Mouse (Mus musculus) stomach, embryonic 15.5 days (tissue): ENCODE data around the gene Deup1. TPM values are rescaled to one million over a fixed set of nuclear protein-coding genes. Genes with fewer than 3 reads are reported as not detected.
"Not testable (repeated sequence)": the region's sequence is repeated elsewhere in the genome, so short reads cannot be mapped to it uniquely, and the experiment has no call there.

Experiments used
- ATAC-seq: fragments of 200-750 bp; cut with Nextera tagmentation; 2 replicates; pipeline ENCODE4 v1.8.0; 2017; ENCODE audit warnings: low read depth, moderate number of reproducible peaks, moderate TSS enrichment; ENCODE audit not compliant: insufficient read depth, low FRiP score
- H3K27ac ChIP-seq: fragments of 300-500 bp; sonication (generic); 2 replicates; pipeline ENCODE4 v1.5.1; 2015; ENCODE audit warnings: mild to moderate bottlenecking, inconsistent platforms
- H3K27me3 ChIP-seq: fragments of 300-500 bp; sonication (generic); replicated peaks from 2 replicates; pipeline ENCODE4 v1.6.1; 2015; ENCODE audit warnings: inconsistent platforms
- H3K36me3 ChIP-seq: fragments of 300-500 bp; sonication (generic); 2 replicates; pipeline ENCODE4 v1.6.1; 2015; ENCODE audit warnings: inconsistent platforms
- H3K4me1 ChIP-seq: fragments of 300-500 bp; sonication (generic); 2 replicates; pipeline ENCODE4 v1.6.1; 2015; ENCODE audit warnings: inconsistent platforms
- H3K4me2 ChIP-seq: fragments of 300-500 bp; sonication (generic); 2 replicates; pipeline ENCODE4 v1.6.1; 2015; ENCODE audit warnings: mild to moderate bottlenecking, inconsistent platforms
- H3K4me3 ChIP-seq: fragments of 300-500 bp; sonication (generic); replicated peaks from 2 replicates; pipeline ENCODE4 v1.5.1; 2015; ENCODE audit warnings: inconsistent platforms
- H3K9ac ChIP-seq: fragments of 300-500 bp; sonication (generic); 2 replicates; pipeline ENCODE4 v1.6.1; 2015; ENCODE audit warnings: inconsistent platforms
- H3K9me3 ChIP-seq: fragments of 300-500 bp; sonication (generic); 2 replicates; pipeline ENCODE4 v1.6.1; 2016; ENCODE audit warnings: inconsistent platforms
- WGBS: fragments of 180-500 bp; shearing (Covaris S2); methylation state at CpG from one replicate; pipeline ENCODE4 v1.1.7; 2015; 5-methylcytosine and 5-hydroxymethylcytosine counted together
- polyA plus RNA-seq: library from polyadenylated mRNA; unstranded; fragments of >200 nt; fragmentation: Nextera tagmentation; extraction: Ambion mirVana; gene quantifications from 2 replicates; pipeline ENCODE4 v1.2.1, GENCODE M21; 2015

Deup1 gene
- polyA plus RNA-seq, 1 experiment from 2014 or later = 0.12 TPM

DNA sequence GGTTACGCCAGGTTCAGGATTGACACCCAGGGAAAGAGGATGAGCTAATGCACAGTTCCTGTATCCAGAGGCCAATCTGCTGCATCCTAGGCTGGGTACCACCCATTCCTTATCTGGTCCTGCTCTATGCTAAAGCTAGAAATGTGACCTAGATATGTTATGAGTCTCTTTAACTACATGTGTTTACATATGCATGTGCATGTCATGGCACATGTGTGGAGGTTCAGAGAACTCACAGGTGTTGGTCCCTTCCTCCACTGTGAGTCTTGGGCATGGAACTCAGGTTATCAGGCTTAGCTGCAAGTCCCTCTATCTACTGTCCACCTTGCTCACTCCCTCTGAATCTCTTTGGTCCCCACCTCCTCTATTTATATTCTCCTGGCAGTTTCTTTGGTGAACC is 41.8 kb downstream of the Deup1 start:
- Histone ChIP-seq H3K9ac (no peak overlapping the region), H3K27me3 (no peaks in the 10 kb centered on the region), H3K9me3 (no peaks in the 10 kb centered on the region), H3K36me3 (no peaks in the 10 kb centered on the region), H3K4me3 (no peak overlapping the region), H3K27ac (no peak overlapping the region), H3K4me1 (no peaks in the 10 kb centered on the region), H3K4me2 (no peak overlapping the region)
- ATAC-seq = no peak
- 87% methylated on average over 1 of the region's 1 CpGs for WGBS

DNA sequence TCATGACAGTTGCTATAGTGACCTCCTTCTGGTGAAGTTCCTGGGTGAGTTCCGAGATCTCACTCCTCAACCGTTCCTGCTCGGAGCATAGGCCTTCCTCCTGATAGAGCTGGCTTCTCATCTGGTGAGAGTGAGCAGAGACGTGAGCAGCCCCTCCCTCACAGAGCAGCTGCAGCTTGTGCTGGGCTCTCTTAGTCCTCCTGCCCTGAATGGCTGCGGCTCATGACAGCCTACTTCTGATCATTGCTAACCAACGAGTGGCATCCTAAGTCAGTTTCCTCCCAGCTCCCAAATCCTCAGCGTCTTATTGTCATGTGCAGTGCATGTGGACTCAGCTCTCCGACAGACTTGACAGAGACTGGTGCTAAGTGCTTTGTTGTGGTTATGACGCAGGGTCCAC is 43.5 kb downstream of the Deup1 start:
- 78% methylated on average over 9 of the region's 9 CpGs for WGBS
- Histone ChIP-seq H3K4me1 (no peaks in the 10 kb centered on the region), H3K36me3 (no peaks in the 10 kb centered on the region), H3K27me3 (no peaks in the 10 kb centered on the region), H3K4me3 (no peak overlapping the region), H3K9ac (no peak overlapping the region), H3K9me3 (no peaks in the 10 kb centered on the region), H3K27ac (no peak overlapping the region), H3K4me2 (no peak overlapping the region)
- peak; percentile 31; the same call in 1 of the 2 replicates for ATAC-seq

DNA sequence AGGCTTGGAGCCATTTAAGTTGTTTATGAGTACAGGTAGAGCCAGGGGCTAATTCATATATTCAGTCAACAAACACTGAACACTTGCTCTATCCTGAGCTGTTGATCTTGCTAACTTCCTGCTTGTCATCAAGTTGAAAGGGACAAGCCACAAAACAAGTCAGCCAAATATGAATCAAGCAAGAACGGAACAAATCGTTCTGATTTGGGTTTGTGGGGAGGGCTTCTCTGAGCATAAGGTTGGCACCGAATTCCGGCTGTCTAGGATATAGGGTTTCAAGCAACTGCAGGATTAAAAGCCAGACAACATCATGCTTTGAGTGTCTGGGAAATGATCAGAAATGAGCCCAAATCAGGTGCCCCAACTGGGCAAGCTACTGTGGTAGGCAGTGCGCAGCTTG is 45.7 kb downstream of the Deup1 start:
- no peak overlapping the region for H3K9ac ChIP-seq
- 92% methylated on average over 5 of the region's 5 CpGs for WGBS
- no peak overlapping the region for H3K4me3 ChIP-seq
- no peaks in the 10 kb centered on the region for H3K36me3 ChIP-seq
- no peak overlapping the region for H3K4me2 ChIP-seq
- no peaks in the 10 kb centered on the region for H3K27me3 ChIP-seq
- ATAC-seq = no peak
- H3K9me3 ChIP-seq = no peaks in the 10 kb centered on the region
- no peak overlapping the region for H3K27ac ChIP-seq
- no peaks in the 10 kb centered on the region for H3K4me1 ChIP-seq

DNA sequence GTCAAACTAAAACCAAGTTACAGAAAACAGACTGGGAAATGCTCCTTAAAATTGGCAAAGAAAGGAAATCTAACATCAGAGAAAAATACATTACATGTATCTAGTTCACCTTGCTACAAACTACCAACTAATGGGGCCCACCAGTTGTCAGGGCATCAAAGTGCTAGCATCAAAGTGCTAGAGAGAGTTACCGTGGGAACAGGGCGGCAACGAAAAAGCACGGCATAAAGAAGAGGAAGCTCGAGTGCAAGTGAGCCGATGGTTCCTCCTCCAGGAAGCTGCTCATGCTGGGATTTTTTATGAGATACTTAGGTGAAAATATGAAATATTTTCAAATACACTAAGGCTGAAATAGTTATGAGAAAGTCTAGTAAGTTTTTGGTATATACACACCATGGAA is 47.6 kb downstream of the Deup1 start:
- no peaks in the 10 kb centered on the region for H3K27me3 ChIP-seq
- H3K4me3 ChIP-seq = no peak overlapping the region
- H3K27ac ChIP-seq = no peak overlapping the region
- H3K4me2 ChIP-seq = no peak overlapping the region
- no peaks in the 10 kb centered on the region for H3K4me1 ChIP-seq
- no peaks in the 10 kb centered on the region for H3K36me3 ChIP-seq
- no peak overlapping the region for H3K9ac ChIP-seq
- WGBS = 56% methylated on average over 6 of the region's 6 CpGs
- no peak for ATAC-seq
- H3K9me3 ChIP-seq = no peaks in the 10 kb centered on the region

DNA sequence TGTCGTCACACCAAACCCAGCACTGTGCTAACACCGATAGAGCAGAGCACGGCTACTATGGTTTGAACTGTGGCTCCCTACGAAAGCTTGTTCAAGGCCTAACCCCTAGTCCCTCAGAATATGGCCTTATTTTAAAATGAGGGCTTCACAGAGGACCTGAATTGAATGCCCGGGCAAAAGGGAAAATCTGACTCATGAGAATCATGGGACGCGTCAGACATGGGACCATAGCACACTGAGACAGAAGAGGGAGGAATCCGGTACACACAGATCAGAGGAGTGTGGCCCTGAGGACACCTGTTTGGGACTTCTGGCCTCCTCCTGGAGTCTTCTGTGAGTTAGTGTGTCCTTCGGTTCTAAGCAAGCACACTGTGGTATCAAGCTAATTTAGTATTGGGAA is 48.8 kb downstream of the Deup1 start:
- ATAC-seq = no peak
- H3K4me3 ChIP-seq = no peak overlapping the region
- no peak overlapping the region for H3K27ac ChIP-seq
- H3K36me3 ChIP-seq = no peaks in the 10 kb centered on the region
- H3K4me1 ChIP-seq = no peaks in the 10 kb centered on the region
- 87% methylated on average over 9 of the region's 9 CpGs for WGBS
- no peak overlapping the region for H3K4me2 ChIP-seq
- H3K9ac ChIP-seq = no peak overlapping the region
- no peaks in the 10 kb centered on the region for H3K27me3 ChIP-seq
- no peaks in the 10 kb centered on the region for H3K9me3 ChIP-seq

DNA sequence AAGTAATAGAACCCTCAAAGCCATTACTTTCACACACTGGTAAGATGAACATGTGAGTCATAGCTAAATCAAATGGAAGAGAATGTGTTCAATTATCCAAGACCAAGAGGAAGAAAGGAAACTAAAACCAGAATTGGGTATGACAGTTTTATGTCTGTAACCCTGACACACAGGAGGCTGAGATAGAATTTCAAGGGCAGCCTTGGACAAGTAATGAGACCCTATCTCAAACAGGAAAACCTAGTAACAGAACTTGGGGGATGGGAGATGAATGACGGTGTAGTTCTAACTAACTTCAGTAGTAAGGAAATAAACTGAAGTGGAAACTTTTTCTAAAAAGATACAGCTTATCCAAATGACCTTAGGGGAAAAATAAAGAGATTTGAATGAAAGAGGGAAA is 49.3 kb downstream of the Deup1 start:
- 55% methylated on average over 1 of the region's 1 CpGs for WGBS
- no peaks in the 10 kb centered on the region for H3K36me3 ChIP-seq
- no peak for ATAC-seq
- no peaks in the 10 kb centered on the region for H3K27me3 ChIP-seq
- H3K4me1 ChIP-seq = no peaks in the 10 kb centered on the region
- H3K4me2 ChIP-seq = no peak overlapping the region
- no peaks in the 10 kb centered on the region for H3K9me3 ChIP-seq
- no peak overlapping the region for H3K27ac ChIP-seq
- H3K9ac ChIP-seq = no peak overlapping the region
- H3K4me3 ChIP-seq = no peak overlapping the region

DNA sequence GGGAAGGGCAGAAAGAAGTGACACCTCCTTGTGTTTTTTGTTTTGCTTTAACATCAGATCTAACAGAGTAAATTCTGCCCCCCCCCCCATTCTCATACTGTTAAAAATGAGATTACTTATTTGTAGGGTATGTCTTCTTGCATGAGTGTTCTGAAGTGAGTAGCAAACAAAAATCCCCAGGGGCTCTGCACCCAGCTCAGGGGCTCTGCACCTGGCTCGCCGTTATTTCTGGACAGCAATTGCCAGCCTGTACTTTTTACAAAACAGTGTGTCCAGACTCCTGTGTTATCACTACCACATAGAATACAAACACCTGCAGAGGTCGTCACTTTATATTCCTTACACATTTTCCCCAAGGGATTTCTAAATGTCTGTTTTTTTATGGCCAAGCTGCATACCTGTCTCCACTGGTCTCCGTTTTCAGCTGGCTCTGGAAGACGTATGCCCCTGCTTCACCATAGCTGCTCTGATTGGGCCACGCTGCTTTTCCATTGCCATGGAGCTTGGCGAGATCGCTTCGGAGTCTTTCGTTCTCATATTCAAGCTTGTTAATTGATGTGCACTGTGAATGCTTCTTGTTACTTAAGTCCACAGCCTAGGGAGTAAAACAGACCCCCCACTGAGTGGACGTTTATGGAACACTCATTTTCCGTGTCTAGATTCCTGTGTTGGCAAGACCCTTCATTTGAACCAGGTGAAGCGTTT is 52.8 kb downstream of the Deup1 start:
- 80% methylated on average over 13 of the region's 13 CpGs for WGBS
- ATAC-seq = no peak

DNA sequence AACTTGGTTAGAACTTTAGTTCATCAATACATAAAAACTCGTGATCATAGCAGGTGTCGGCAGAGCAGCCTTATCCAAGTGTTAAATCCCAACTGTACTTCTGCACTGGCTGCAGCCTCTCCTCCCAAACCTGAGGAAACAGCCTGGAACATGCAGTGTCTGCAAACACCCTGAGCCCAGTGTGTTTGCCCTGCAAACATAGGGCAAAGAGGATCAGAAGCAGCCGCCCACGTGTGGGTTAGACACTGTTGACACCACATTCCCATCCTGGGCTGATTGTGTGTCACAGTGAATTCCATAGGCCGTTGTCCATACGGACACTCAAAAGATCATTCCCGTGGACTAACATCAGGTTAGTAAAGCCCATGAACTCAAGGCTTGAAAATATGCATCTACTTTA is 65.4 kb downstream of the Deup1 start:
- 64% methylated on average over 7 of the region's 7 CpGs for WGBS

More for the DNA sequence above, 52.8 kb downstream of the Deup1 start:
- no peaks in the 10 kb centered on the region for H3K4me1 ChIP-seq
- H3K27ac ChIP-seq = no peak overlapping the region
- H3K9me3 ChIP-seq = no peaks in the 10 kb centered on the region
- H3K9ac ChIP-seq = no peak overlapping the region
- H3K4me2 ChIP-seq = no peak overlapping the region
- H3K4me3 ChIP-seq = no peak overlapping the region
- H3K36me3 ChIP-seq = no peaks in the 10 kb centered on the region
- no peaks in the 10 kb centered on the region for H3K27me3 ChIP-seq

DNA sequence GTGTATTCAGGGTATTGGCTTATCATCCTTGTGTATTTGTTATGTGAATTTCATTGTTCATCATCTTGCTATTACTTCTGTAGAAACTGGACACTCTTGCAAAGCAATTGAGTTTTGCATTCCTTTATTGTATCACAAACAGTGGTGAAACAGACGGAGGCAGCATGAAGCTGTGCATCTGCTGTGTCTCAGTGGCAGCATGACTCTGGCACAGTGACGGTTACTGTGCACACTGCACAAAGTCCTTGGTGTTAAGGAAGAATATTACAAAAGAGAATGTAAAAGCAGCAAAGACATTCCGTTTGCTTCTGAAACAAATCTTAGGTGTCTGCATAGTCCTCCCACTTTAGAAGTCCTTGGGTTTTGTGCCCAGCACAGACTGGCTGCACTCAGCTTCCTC is 67.3 kb downstream of the Deup1 start:
- Histone ChIP-seq H3K9ac (no peak overlapping the region), H3K27ac (no peak overlapping the region), H3K4me1 (no peaks in the 10 kb centered on the region), H3K27me3 (no peaks in the 10 kb centered on the region), H3K4me3 (no peak overlapping the region), H3K36me3 (no peaks in the 10 kb centered on the region), H3K9me3 (no peaks in the 10 kb centered on the region), H3K4me2 (no peak overlapping the region)
- no peak for ATAC-seq
- 57% methylated on average over 3 of the region's 3 CpGs for WGBS

More for the DNA sequence above, 65.4 kb downstream of the Deup1 start:
- H3K36me3 ChIP-seq = no peaks in the 10 kb centered on the region
- no peaks in the 10 kb centered on the region for H3K4me1 ChIP-seq
- no peaks in the 10 kb centered on the region for H3K9me3 ChIP-seq
- no peak overlapping the region for H3K9ac ChIP-seq
- no peak overlapping the region for H3K4me2 ChIP-seq
- no peak overlapping the region for H3K4me3 ChIP-seq
- no peaks in the 10 kb centered on the region for H3K27me3 ChIP-seq
- 0 out of 2 replicates have a peak, but pooled peaks have one; percentile 27 for ATAC-seq
- H3K27ac ChIP-seq = no peak overlapping the region

DNA sequence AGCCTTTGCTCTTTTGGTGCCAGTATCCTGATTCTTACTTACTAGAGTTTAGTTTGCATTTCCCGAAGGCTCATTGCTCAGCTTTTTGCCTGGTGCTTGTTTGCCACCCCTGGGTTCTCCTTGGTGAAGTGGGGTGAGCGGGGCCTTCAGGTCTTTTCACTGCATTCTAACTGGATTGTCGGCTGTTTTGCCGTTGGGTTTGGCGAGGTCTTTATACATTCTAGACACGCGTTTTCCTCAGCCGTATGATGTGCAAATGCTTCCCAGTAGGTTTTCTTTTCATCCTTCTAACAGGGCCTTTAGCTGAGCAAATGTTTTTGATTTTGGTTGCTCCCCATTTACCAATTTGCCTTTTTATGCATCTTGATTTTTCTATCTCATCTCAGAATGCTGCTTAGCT is 74.4 kb downstream of the Deup1 start:
- H3K4me3 ChIP-seq = no peak overlapping the region
- no peak overlapping the region for H3K9ac ChIP-seq
- no peak overlapping the region for H3K4me2 ChIP-seq
- 91% methylated on average over 8 of the region's 8 CpGs for WGBS
- H3K27ac ChIP-seq = no peak overlapping the region
- ATAC-seq = no peak
- no peaks in the 10 kb centered on the region for H3K36me3 ChIP-seq
- no peaks in the 10 kb centered on the region for H3K27me3 ChIP-seq
- no peaks in the 10 kb centered on the region for H3K9me3 ChIP-seq
- H3K4me1 ChIP-seq = no peaks in the 10 kb centered on the region

DNA sequence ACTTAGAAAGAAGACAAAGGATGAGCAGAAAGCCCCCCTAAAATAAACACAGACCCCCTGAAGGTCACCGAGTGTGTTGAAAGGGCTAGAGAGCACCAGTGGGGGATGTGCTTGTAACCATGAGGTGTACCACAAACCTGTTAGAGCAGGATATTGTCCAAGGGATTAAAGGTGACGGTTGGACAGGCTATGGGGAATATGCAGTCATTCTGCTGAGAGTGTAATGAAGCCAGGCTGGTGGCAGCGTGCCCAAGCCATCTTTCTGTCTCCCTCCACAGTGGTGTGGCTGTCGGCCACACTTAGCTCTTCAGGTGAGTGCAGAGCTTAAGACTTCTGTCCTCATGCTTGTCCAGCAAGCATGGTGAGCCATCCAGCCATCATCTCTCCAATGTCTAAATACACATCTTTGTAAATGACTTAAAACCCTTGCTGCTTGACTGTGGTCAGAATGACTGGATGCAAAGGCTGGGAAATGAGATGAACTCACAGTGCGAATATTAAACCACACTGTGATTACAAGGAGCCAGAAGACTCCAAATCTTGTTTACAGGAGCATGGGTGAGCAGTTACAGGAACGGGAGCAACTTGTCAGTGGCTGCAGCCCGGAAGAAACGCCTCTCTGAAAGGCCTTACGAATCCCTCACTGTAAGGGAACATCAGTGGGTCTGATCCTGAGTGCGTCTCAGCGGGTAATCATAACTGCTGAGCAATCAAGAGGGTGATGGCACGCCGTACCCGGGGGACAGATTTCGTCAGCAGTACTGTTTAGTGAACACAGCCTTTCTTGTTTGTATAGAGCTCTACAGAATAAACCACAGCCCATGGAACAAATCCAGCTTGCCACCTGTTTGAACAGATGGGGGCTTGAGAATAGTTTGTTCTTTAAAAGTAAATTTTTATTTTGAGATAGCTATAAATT is 75.5 kb downstream of the Deup1 start:
- no peak overlapping the region for H3K4me2 ChIP-seq
- no peak overlapping the region for H3K4me3 ChIP-seq
- WGBS = 42% methylated on average over 15 of the region's 15 CpGs
- H3K27ac ChIP-seq = no peak overlapping the region
- no peak for ATAC-seq
- H3K9ac ChIP-seq = no peak overlapping the region
- H3K9me3 ChIP-seq = no peaks in the 10 kb centered on the region
- no peaks in the 10 kb centered on the region for H3K36me3 ChIP-seq
- H3K4me1 ChIP-seq = no peaks in the 10 kb centered on the region
- H3K27me3 ChIP-seq = no peaks in the 10 kb centered on the region

DNA sequence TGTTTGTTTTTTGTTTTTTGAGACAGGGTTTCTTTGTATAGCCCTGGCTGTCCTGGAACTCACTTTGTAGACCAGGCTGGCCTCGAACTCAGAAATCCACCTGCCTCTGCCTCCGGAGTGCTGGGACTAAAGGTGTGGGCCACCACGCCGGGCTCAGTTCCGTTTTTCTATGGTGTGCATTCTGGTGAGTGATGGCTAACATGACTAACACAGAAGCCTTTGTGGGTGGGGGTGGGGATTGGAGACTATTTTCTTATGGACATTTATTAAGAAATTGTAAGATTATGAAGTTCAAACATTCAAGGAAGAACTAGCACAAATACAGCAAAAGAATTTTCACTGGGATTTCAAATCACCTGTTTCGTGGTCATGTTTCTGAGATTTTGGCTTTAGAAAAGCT is 76.7 kb downstream of the Deup1 start:
- not testable (repeated sequence) for ATAC-seq, H3K4me1 ChIP-seq, H3K9ac ChIP-seq, H3K9me3 ChIP-seq, H3K4me3 ChIP-seq, H3K36me3 ChIP-seq, H3K27me3 ChIP-seq, H3K27ac ChIP-seq, H3K4me2 ChIP-seq
- 86% methylated on average over 6 of the region's 6 CpGs for WGBS
